Mouse (Mus musculus): Measurements from ENCODE around the gene Rps11. TPM values are rescaled to one million over a fixed set of nuclear protein-coding genes. Genes with fewer than 3 reads are reported as not detected.
A peak's percentile ranks its signal among the peaks of the same experiment; 100 is the strongest.
"Not testable (repeated sequence)": the region's sequence is repeated elsewhere in the genome, so short reads cannot be mapped to it uniquely, and the experiment has no call there.

Gene Rps11
- polyA plus RNA-seq, 1 experiment: 2,217 TPM

DNA sequence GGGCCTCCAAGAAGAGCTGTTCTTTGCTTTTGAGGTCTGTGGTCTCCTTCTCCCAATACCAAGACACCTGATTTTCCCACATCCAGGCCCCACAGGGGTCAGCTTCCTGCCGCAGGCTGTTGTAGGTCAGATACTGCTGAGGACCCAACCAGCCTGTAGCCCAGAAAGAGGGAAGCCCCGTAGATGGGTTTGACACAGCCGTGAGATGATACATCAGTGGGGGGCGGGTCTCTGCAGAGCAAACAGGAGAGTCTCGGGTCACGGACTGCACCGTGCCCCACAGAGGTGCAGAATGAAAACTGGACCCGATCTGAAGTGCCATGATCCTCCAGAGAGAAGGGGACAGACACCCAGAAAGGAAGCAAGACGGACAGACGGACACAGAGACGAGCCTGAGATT lies 21.8 kb downstream of the Rps11 start:
- no peaks in the 10 kb centered on the region for H3K36me3 ChIP-seq (ENCODE audit: control insufficient read depth, insufficient read depth)
- H3K27me3 ChIP-seq (ENCODE audit: control insufficient read depth, insufficient read depth, insufficient read length): no peaks in the 10 kb centered on the region
- no peak overlapping the region for H3ac ChIP-seq (ENCODE audit: control insufficient read depth, insufficient read length)
- peak overlapping the region; percentile 82 for H3K4me2 ChIP-seq (ENCODE audit: low read depth)
- TF ChIP-seq POLR2AphosphoS2 (IDR thresholded peaks at IDR 0.05; ENCODE audit: insufficient read length, low read depth) (no peak), REST (IDR thresholded peaks at IDR 0.05; ENCODE audit: insufficient read depth, insufficient read length) (no peak), SRF (IDR thresholded peaks at IDR 0.05; ENCODE audit: control insufficient read depth, insufficient read length, low read depth) (no peak), TCF3 (IDR thresholded peaks at IDR 0.05; ENCODE audit: insufficient read length, low read depth) (no peak), MYOD1 (IDR thresholded peaks at IDR 0.05; ENCODE audit: control insufficient read depth in 1 of 3, insufficient read length in 2 of 3, low read depth in 2 of 3) (no peak)
- no peaks in the 10 kb centered on the region for H3K79me2 ChIP-seq (ENCODE audit: control insufficient read depth, insufficient read depth)
- peak overlapping the region; percentile 22 for H3K4me3 ChIP-seq

DNA sequence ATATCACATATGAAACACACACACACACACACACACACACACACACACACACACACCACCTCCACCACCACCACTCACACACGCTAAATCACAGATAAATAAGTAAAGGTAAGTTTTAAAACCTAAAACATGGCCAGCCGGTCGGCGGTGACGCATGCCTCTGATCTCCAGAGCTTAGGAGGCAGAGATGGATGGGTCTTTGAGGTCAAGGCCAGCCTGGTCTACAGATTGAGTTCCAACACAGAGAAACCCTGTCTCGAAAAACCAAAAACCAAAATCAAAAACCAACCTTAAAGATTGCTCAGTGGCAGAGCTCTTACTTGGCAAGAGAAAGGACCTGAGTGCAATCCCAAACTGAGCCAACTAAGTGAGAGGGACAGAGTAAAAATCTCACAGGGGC lies 24.2 kb downstream of the Rps11 start:
- no peak for TF ChIP-seq CEBPB (IDR thresholded peaks at IDR 0.05; ENCODE audit: insufficient read depth, poor library complexity, severe bottlenecking)
- no peaks in the 10 kb centered on the region for H3K27me3 ChIP-seq (ENCODE audit: control insufficient read depth, insufficient read depth, insufficient read length)
- no peaks in the 10 kb centered on the region for H3K36me3 ChIP-seq (ENCODE audit: control insufficient read depth, insufficient read depth)
- no peaks in the 10 kb centered on the region for H3K79me2 ChIP-seq (ENCODE audit: control insufficient read depth, insufficient read depth)
- no peak overlapping the region for H3K4me2 ChIP-seq (ENCODE audit: low read depth)
- H3ac ChIP-seq (ENCODE audit: control insufficient read depth, insufficient read length): no peak overlapping the region
- no peak overlapping the region for H3K4me3 ChIP-seq

DNA sequence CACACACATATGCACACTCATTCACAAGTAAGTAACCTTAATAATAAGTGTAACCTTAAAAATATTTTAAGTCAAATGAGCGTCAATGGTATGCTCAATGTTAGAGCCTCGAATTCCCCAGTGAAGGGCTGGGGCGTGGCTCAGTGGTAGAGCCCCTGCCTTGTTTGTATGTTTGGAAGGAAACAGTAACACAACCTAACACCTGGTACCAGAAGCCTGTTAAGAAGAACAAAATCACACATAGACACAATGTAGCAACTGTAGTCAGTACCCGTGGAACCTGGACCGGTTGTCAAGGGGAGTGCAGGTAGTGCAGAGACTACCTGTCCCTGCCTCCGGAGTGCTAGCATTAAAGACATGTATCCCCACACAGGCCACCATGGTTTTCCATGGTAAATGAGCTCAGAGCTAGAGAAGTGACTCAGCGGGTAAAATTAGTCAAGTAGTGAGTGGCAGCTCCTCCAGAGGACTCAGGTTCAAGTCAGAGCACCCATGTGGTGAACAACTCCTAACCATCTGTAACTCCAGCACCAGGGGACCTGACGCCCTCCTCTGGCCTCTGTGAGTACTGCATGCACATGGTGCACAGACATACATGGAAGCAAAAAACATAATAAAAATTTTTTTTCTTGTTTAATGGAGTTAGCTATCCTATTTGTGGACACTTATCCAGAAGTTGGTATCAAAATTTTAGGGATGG lies 25.5 kb downstream of the Rps11 start:
- Histone ChIP-seq H3ac (ENCODE audit: control insufficient read depth, insufficient read length) (no peak overlapping the region), H3K27me3 (ENCODE audit: control insufficient read depth, insufficient read depth, insufficient read length) (no peaks in the 10 kb centered on the region), H3K4me2 (ENCODE audit: low read depth) (no peak overlapping the region), H3K4me3 (no peak overlapping the region), H3K36me3 (ENCODE audit: control insufficient read depth, insufficient read depth) (no peaks in the 10 kb centered on the region), H3K79me2 (ENCODE audit: control insufficient read depth, insufficient read depth) (no peaks in the 10 kb centered on the region)
- TF ChIP-seq MAX (IDR thresholded peaks at IDR 0.05; ENCODE audit: low read depth): no peak
- TF ChIP-seq SRF (IDR thresholded peaks at IDR 0.05; ENCODE audit: control insufficient read depth, insufficient read length, low read depth): no peak
- no peak for TF ChIP-seq CEBPB (IDR thresholded peaks at IDR 0.05; ENCODE audit: insufficient read depth, poor library complexity, severe bottlenecking)
- TF ChIP-seq POLR2A (IDR thresholded peaks at IDR 0.05; ENCODE audit: insufficient read length, low read depth): no peak
- no peak for TF ChIP-seq USF1 (IDR thresholded peaks at IDR 0.05; ENCODE audit: low read depth)
- no peak for TF ChIP-seq POLR2AphosphoS2 (IDR thresholded peaks at IDR 0.05; ENCODE audit: insufficient read length, low read depth)
- TF ChIP-seq MYOG (IDR thresholded peaks at IDR 0.05; ENCODE audit: control insufficient read depth in 1 of 3, insufficient read depth in 1 of 3, insufficient read length in 2 of 3, low read depth in 2 of 3): no peak
- no peak for TF ChIP-seq TCF3 (IDR thresholded peaks at IDR 0.05; ENCODE audit: insufficient read length, low read depth)
- no peak for TF ChIP-seq MYOD1 (IDR thresholded peaks at IDR 0.05; ENCODE audit: control insufficient read depth in 1 of 3, insufficient read length in 2 of 3, low read depth in 2 of 3)
- no peak for TF ChIP-seq REST (IDR thresholded peaks at IDR 0.05; ENCODE audit: insufficient read depth, insufficient read length)
- no peak for TF ChIP-seq TCF12 (IDR thresholded peaks at IDR 0.05; ENCODE audit: insufficient read depth, poor library complexity, severe bottlenecking)
- no peak for TF ChIP-seq E2F4 (IDR thresholded peaks at IDR 0.05; ENCODE audit: insufficient read depth)

DNA sequence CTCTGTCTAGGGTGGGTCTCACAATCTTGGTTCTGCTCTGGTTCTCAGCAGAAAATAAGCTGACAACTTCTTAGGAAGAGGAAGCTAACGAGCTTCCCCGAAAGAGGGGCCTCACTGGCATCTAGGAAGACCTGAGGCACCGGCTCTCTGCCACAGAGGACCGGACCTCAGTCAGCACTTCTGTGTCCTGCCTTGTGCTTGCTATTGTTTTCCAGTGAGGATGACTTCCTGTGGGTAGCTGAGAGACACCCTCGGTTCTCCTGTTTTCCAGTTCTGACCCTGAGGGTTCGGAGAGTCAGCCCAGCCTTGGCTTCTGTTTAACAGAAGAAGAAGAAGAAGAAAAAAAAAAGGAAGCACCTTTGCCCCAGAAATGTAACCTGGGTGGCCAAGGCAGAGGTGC lies 26.8 kb downstream of the Rps11 start:
- Histone ChIP-seq H3K79me2 (ENCODE audit: control insufficient read depth, insufficient read depth) (no peaks in the 10 kb centered on the region), H3K4me2 (ENCODE audit: low read depth) (no peak overlapping the region), H3K27me3 (ENCODE audit: control insufficient read depth, insufficient read depth, insufficient read length) (no peaks in the 10 kb centered on the region), H3K36me3 (ENCODE audit: control insufficient read depth, insufficient read depth) (no peaks in the 10 kb centered on the region), H3ac (ENCODE audit: control insufficient read depth, insufficient read length) (no peak overlapping the region), H3K4me3 (no peak overlapping the region)
- TF ChIP-seq MAX (IDR thresholded peaks at IDR 0.05; ENCODE audit: low read depth): no peak
- TF ChIP-seq POLR2AphosphoS2 (IDR thresholded peaks at IDR 0.05; ENCODE audit: insufficient read length, low read depth): no peak
- TF ChIP-seq USF1 (IDR thresholded peaks at IDR 0.05; ENCODE audit: low read depth): no peak
- TF ChIP-seq SRF (IDR thresholded peaks at IDR 0.05; ENCODE audit: control insufficient read depth, insufficient read length, low read depth): no peak
- TF ChIP-seq POLR2A (IDR thresholded peaks at IDR 0.05; ENCODE audit: insufficient read length, low read depth): no peak
- no peak for TF ChIP-seq CEBPB (IDR thresholded peaks at IDR 0.05; ENCODE audit: insufficient read depth, poor library complexity, severe bottlenecking)

DNA sequence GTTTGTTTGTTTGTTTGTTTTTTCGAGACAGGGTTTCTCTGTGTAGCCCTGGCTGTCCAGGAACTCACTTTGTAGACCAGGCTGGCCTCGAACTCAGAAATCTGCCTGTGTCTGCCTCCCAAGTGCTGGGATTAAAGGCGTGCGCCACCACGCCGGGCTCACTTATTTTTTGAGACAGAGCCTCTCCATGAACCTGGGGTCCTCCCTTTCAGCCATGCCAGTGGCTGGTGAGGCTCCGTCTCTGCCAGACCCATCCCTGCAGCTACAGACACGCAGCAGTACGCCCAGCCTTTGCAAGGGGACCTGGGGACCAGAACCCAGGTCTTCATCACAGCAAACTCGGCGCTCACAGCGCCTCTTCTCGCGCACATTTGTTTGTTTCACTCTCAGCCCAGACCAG lies 28.3 kb downstream of the Rps11 start:
- H3K4me2 ChIP-seq (ENCODE audit: low read depth); H3K79me2 ChIP-seq (ENCODE audit: control insufficient read depth, insufficient read depth); H3ac ChIP-seq (ENCODE audit: control insufficient read depth, insufficient read length); H3K36me3 ChIP-seq (ENCODE audit: control insufficient read depth, insufficient read depth); H3K27me3 ChIP-seq (ENCODE audit: control insufficient read depth, insufficient read depth, insufficient read length); H3K4me3 ChIP-seq: not testable (repeated sequence)

DNA sequence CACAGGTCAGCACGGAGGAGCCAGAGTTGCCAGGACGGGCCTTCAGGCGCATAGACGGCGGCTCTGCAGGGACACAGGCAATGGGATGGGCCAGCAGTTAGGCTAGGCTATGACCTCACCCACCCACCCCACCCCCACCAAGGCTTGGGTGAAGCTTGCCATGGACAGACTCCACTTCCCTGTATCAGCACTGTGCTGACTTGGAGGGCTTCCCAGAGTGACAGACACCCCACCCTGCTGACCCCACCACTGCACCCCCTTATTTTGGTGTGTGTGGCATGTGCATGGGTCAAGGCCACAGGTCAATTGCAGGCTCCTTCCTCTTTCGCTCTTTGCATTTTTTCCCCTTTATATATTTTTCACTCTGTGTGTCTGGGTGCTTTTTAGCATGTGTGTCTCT lies 28.9 kb downstream of the Rps11 start:
- Histone ChIP-seq H3K36me3 (ENCODE audit: control insufficient read depth, insufficient read depth) (no peaks in the 10 kb centered on the region), H3ac (ENCODE audit: control insufficient read depth, insufficient read length) (no peak overlapping the region), H3K79me2 (ENCODE audit: control insufficient read depth, insufficient read depth) (no peaks in the 10 kb centered on the region), H3K4me3 (no peak overlapping the region), H3K27me3 (ENCODE audit: control insufficient read depth, insufficient read depth, insufficient read length) (no peaks in the 10 kb centered on the region), H3K4me2 (ENCODE audit: low read depth) (no peak overlapping the region)
- TF ChIP-seq POLR2AphosphoS2 (IDR thresholded peaks at IDR 0.05; ENCODE audit: insufficient read length, low read depth) (no peak), E2F4 (IDR thresholded peaks at IDR 0.05; ENCODE audit: insufficient read depth) (no peak), MAX (IDR thresholded peaks at IDR 0.05; ENCODE audit: low read depth) (no peak), TCF3 (IDR thresholded peaks at IDR 0.05; ENCODE audit: insufficient read length, low read depth) (no peak), SRF (IDR thresholded peaks at IDR 0.05; ENCODE audit: control insufficient read depth, insufficient read length, low read depth) (no peak), TCF12 (IDR thresholded peaks at IDR 0.05; ENCODE audit: insufficient read depth, poor library complexity, severe bottlenecking) (no peak), MYOG (IDR thresholded peaks at IDR 0.05; ENCODE audit: control insufficient read depth in 1 of 3, insufficient read depth in 1 of 3, insufficient read length in 2 of 3, low read depth in 2 of 3) (no peak), CEBPB (IDR thresholded peaks at IDR 0.05; ENCODE audit: insufficient read depth, poor library complexity, severe bottlenecking) (no peak), USF1 (IDR thresholded peaks at IDR 0.05; ENCODE audit: low read depth) (no peak), REST (IDR thresholded peaks at IDR 0.05; ENCODE audit: insufficient read depth, insufficient read length) (no peak), MYOD1 (IDR thresholded peaks at IDR 0.05; ENCODE audit: control insufficient read depth in 1 of 3, insufficient read length in 2 of 3, low read depth in 2 of 3) (no peak)

All from myocyte (in vitro differentiated cells).